Mouse (Mus musculus): ENCODE measurements around the gene Ces1e.

The Ces1e gene

DNA sequence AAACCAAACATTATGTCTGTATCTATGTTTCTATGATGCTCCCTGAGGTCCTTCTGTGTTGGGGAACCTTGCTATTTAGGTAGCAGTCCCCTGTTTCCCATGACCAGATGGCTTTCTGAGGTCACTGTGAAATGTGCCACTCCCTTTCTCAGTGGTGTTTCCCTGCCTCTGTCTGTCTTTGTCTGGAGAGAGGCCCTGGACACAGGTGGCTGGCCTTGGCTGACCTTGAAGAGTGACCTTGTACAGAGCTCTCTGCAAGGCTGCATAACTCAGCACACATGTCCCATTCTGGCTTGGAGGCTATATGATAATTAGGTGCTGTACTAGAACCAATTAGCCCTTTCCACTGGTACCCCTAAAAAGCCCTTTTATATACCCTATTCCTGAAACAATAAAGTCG lies 52.8 kb downstream of the Ces1e start:
- DNase-seq (ENCODE audit: low spot score) = no peak

DNA sequence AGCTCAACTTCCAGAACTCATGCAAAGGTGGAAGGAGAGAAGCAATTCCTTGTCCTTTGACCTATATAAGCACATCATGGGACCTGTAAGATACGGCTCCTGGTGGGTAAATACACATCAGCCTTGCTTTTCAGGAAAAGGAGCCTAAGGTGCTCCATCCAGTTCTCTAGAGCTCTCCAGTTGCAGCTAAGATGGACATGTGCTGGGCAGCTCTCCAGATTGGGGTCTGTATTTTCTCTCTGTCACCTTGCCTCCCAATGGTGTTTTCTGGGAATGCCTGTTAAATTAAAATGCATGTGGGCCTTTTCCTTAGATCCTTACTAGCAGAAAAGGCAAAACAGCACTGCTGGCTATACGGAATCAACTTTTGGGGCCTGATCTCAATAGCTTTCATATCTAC lies 54.9 kb downstream of the Ces1e start:
- no peak for DNase-seq (ENCODE audit: low spot score)

DNA sequence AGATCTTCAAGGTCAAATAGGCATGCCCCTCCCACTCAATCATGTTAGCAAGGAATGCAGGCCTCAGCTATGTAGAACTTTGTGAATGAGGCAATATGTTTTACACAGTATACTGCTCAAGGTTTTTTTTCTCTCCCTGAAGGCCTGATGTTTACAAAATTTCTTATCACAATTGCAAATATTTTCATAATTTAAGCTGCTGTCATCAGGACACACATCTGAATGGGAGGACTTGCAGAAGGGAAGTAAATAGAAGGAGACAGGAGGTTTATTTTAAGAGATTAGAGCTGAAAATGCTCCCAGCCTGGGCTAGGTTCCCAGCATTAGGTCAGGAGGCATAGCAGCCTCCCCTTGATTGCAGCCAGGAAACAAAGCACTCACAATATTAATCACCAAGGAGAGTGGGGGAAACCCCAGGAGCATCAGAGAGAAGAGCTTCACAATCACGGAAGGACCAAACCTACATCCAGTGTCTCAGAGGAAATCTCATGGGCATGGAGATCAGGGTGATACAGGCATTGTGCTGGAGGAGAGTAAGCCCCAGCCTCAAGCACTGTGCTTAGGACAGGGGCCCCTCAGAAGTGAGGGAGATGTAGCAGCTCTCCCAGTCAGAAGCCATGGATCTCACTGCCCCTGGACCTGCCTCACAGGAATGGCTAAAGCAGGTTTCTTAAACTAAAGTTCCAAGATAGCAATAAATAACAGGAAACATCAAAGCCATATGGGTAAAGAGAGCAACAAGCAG lies 57.4 kb downstream of the Ces1e start:
- DNase-seq (ENCODE audit: low spot score) = no peak

DNA sequence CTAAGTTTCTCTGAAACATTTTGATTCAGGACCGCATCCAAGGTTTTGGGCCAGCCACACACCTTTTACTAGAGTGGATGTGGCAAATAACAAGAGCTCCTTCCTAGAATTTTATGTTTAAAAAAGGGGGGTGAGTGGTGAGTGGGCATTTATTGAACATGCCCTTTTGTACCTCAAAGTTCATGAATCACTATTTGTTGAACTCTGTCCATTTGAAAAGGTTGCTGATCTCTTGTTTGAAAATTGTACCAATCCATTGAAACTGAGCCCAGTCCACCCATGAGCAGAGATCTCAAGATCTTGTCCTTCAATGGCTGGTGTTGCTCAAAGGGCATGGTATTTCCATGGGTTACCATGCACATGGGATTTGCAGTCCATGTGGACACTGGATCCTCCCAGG lies 66.1 kb downstream of the Ces1e start:
- DNase-seq (ENCODE audit: low spot score) = no peak

DNA sequence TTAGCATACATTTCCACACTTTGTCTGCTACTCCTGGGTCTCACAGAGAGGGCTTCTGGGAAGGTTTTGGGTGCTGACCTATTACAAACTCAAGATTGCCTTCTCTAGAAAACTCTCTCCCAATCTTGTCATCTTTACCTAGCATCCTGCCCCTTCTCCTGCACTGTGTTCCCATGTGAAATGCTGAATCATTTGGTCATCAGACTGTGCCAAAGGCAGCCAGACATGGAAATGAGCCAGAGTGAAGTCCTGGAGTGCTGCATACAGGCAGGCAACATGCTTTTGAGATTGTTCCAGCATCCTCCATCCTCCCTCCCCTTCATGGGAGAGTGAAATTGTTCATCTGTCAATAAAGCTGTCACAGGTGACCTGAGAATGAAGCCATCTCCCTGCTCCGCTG lies 78.0 kb downstream of the Ces1e start:
- DNase-seq (ENCODE audit: low spot score) = no peak
